In the genomic region with DNA sequence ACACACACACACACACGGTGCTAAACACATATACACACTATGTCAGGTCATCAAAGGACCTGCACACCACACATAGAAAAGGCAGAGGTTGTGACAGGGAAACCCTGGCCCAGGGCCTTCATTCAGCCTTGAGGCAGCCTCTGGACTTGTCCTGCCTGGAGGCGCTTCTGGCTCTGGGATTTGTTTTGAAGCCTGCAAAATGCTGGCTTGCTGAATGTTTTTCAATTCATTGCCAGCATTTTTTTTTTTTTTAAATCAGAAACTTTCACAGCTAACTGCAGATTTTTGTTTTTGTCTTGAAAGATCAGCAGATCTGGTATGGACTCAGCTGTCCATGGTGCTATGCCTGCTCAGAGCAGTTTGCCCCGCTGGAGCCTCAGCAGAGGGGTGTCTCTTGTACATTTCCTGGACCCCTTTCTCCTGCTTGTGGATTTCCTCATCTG, we compare ENCODE assay signal across 12 mouse cellular contexts. TPM values are rescaled to one million over a fixed set of nuclear protein-coding genes. Genes with fewer than 3 reads are reported as not detected.
DNase-seq lines count a peak whose midpoint lies in the region; ATAC-seq lines count a peak whose summit lies in the region.
"Had no signal": no experiment of that assay in that cellular context is flagged by ENCODE, and none has a peak within 500 bp of the region (broad histone marks: within the 10 kb centered on the region; RNA-seq: fewer than 3 reads in every experiment).

No protein-coding gene starts in this region.

- DNase-seq in adrenal gland, adult 2 months = peak; percentile 69
- no peak for DNase-seq in adrenal gland, postnatal 4 days (ENCODE audit: low spot score in 2 of 2)
- DNase-seq in gastrocnemius, postnatal 25 days = peak; percentile 43
- DNase-seq in lung, postnatal 4 days = peak; percentile 31 to 69
- no peak for DNase-seq in frontal cortex, postnatal 10 days (ENCODE audit: low spot score in 2 of 2)
- DNase-seq: thymus, postnatal 36 days had no signal

- 53% methylated on average over 3 of the region's 3 CpGs for WGBS in kidney, embryonic 15.5 days
- WGBS in kidney, embryonic 14.5 days = 56% methylated on average over 3 of the region's 3 CpGs

- H3K27ac ChIP-seq in kidney, embryonic 15.5 days = 0 out of 2 replicates have a peak overlapping the region, but pooled peaks have one; percentile 48
- no peak overlapping the region for H3K27ac ChIP-seq in kidney, embryonic 14.5 days (ENCODE audit: low read depth, low read length)

- H3K9me3 ChIP-seq in kidney, embryonic 15.5 days (replicated peaks) = no peaks in the 10 kb centered on the region
- no peaks in the 10 kb centered on the region for H3K9me3 ChIP-seq in kidney, embryonic 14.5 days (ENCODE audit: control insufficient read depth, low read length)

- no peak overlapping the region for H3K4me2 ChIP-seq in kidney, embryonic 15.5 days
- no peak overlapping the region for H3K4me2 ChIP-seq in kidney, embryonic 14.5 days (replicated peaks; ENCODE audit: low read depth, low read length)

- no peak for ATAC-seq in kidney, embryonic 15.5 days (replicated peaks; ENCODE audit: low FRiP score)
- ATAC-seq in kidney, embryonic 14.5 days (ENCODE audit: low FRiP score, low TSS enrichment) = no peak
- ATAC-seq in erythroid progenitor cell, adult 5-6 weeks (replicated peaks; ENCODE audit: low FRiP score, poor library complexity, severe bottlenecking) = no peak
- ATAC-seq: Patski had no signal

- no peaks in the 10 kb centered on the region for H3K27me3 ChIP-seq in kidney, embryonic 15.5 days
- no peaks in the 10 kb centered on the region for H3K27me3 ChIP-seq in kidney, embryonic 14.5 days (ENCODE audit: control insufficient read depth, insufficient read depth, low read length)

- no peaks in the 10 kb centered on the region for H3K36me3 ChIP-seq in kidney, embryonic 15.5 days
- no peaks in the 10 kb centered on the region for H3K36me3 ChIP-seq in kidney, embryonic 14.5 days (ENCODE audit: control insufficient read depth, insufficient read depth, low read length)

- no peak overlapping the region for H3K4me3 ChIP-seq in kidney, embryonic 15.5 days (replicated peaks)
- no peak overlapping the region for H3K4me3 ChIP-seq in kidney, embryonic 14.5 days (ENCODE audit: low read length)

- H3K4me1 ChIP-seq in kidney, embryonic 15.5 days = peaks cover 23% of the 10 kb centered on the region
- H3K4me1 ChIP-seq in kidney, embryonic 14.5 days (ENCODE audit: control insufficient read depth, insufficient read depth, low read length) = peaks cover 3% of the 10 kb centered on the region; the same call in 1 of the 2 replicates

- no peak overlapping the region for H3K9ac ChIP-seq in kidney, embryonic 15.5 days
- no peak overlapping the region for H3K9ac ChIP-seq in kidney, embryonic 14.5 days (ENCODE audit: low read depth, low read length)

RNA-seq across cellular contexts. Expression of a gene that starts 11.4 kb away (rescaled TPM):
- total RNA-seq in adrenal gland, adult 2 months (2021) = 10 to 100 TPM; 22.9 to 23.0 TPM
- 34.6 and 49.7 TPM in 2 replicates for polyA plus RNA-seq in adrenal gland, adult 2 months (2012; rRNA removed)
- 10 to 100 TPM; 14.6 to 15.3 TPM for total RNA-seq in adrenal gland, postnatal 4 days (2021)
- polyA plus RNA-seq in kidney, embryonic 15.5 days (2015; fragmentation: Nextera tagmentation; extraction: Ambion mirVana) = 2.4 and 2.8 TPM in 2 replicates
- polyA plus RNA-seq in kidney, embryonic 14.5 days (2014; fragmentation: Nextera tagmentation; extraction: Ambion mirVana) = 0.90 and 1.2 TPM in 2 replicates
- total RNA-seq in gastrocnemius, postnatal 25 days (2021) = 1 to 10 TPM; 3.9 to 4.7 TPM
- total RNA-seq in erythroid progenitor cell, adult 5-6 weeks (2015; ENCODE audit: low replicate concordance) = 4.7 and 8.0 TPM in 2 replicates
- total RNA-seq in erythroid progenitor cell, adult 5-6 weeks (2017; ENCODE audit: low replicate concordance) = 4.3 and 5.4 TPM in 2 replicates
- polyA plus RNA-seq: Patski had no signal

RNA-seq across cellular contexts. Expression of a gene that starts 30.3 kb away (rescaled TPM):
- not detected for total RNA-seq in adrenal gland, adult 2 months (2021)
- polyA plus RNA-seq in adrenal gland, adult 2 months (2012; rRNA removed) = not detected in 2 replicates
- not detected for total RNA-seq in adrenal gland, postnatal 4 days (2021)
- polyA plus RNA-seq in kidney, embryonic 15.5 days (2015; fragmentation: Nextera tagmentation; extraction: Ambion mirVana) = not detected in 2 replicates
- polyA plus RNA-seq in kidney, embryonic 14.5 days (2014; fragmentation: Nextera tagmentation; extraction: Ambion mirVana) = not detected in 2 replicates
- total RNA-seq in gastrocnemius, postnatal 25 days (2021) = not detected
- not detected in 2 replicates for total RNA-seq in erythroid progenitor cell, adult 5-6 weeks (2015; ENCODE audit: low replicate concordance)
- not detected in 2 replicates for total RNA-seq in erythroid progenitor cell, adult 5-6 weeks (2017; ENCODE audit: low replicate concordance)
- total RNA-seq: layer of hippocampus, postnatal 14 days had no signal
- polyA plus RNA-seq: cerebellum, adult 2 months; Patski had no signal

Comparison
In these comparisons a context has a peak if more than half of its experiments do, and no peak if none do; other contexts are left out.
1. DNase-seq: peak in adrenal gland, adult 2 months (single experiment), gastrocnemius, postnatal 25 days (single experiment) and lung, postnatal 4 days (2 of 2); none in adrenal gland, postnatal 4 days (0 of 2) and frontal cortex, postnatal 10 days (0 of 2).